Mouse (Mus musculus) limb, embryonic 11.5 days (tissue): ENCODE results near the gene Guca2a. TPM values are rescaled to one million over a fixed set of nuclear protein-coding genes. Genes with fewer than 3 reads are reported as not detected.

Experiments used
- ATAC-seq: fragments of 200-750 bp; cut with Nextera tagmentation; 2 replicates; pipeline ENCODE4 v1.8.0; 2017; ENCODE audit warnings: low read depth; ENCODE audit not compliant: insufficient number of reproducible peaks, low FRiP score, low TSS enrichment
- DNase-seq: peaks from one replicate; pipeline ENCODE4 v3.0.0-alpha.2; 2015; ENCODE audit warnings: low spot score
- H3K27ac ChIP-seq: fragments of 300-500 bp; sonication (generic); replicated peaks from 2 replicates; pipeline ENCODE4 v1.5.1; 2014; ENCODE audit warnings: low read depth, mild to moderate bottlenecking, low read length
- H3K27me3 ChIP-seq: fragments of 300-500 bp; sonication (generic); 2 replicates; pipeline ENCODE4 v1.6.1; 2014; ENCODE audit warnings: mild to moderate bottlenecking, low read length, mixed read lengths; ENCODE audit not compliant: control insufficient read depth, insufficient read depth
- H3K36me3 ChIP-seq: fragments of 300-500 bp; sonication (generic); 2 replicates; pipeline ENCODE4 v1.6.1; 2014; ENCODE audit warnings: mild to moderate bottlenecking, low read length, moderate library complexity, mixed read lengths; ENCODE audit not compliant: control insufficient read depth, insufficient read depth
- H3K4me1 ChIP-seq: fragments of 300-500 bp; sonication (generic); 2 replicates; pipeline ENCODE4 v1.6.1; 2014; ENCODE audit warnings: low read length, mixed read lengths; ENCODE audit not compliant: control insufficient read depth, insufficient read depth
- H3K4me2 ChIP-seq: fragments of 300-500 bp; sonication (generic); 2 replicates; pipeline ENCODE4 v1.6.1; 2014; ENCODE audit warnings: low read depth, mild to moderate bottlenecking, moderate library complexity; ENCODE audit not compliant: severe bottlenecking
- H3K4me3 ChIP-seq: fragments of 300-500 bp; sonication (generic); 2 replicates; pipeline ENCODE4 v1.5.1; 2014; ENCODE audit warnings: low read depth, low read length
- H3K9ac ChIP-seq: fragments of 300-500 bp; sonication (generic); 2 replicates; pipeline ENCODE4 v1.6.1; 2014; ENCODE audit warnings: mild to moderate bottlenecking, low read length
- H3K9me3 ChIP-seq: fragments of 300-500 bp; sonication (generic); 2 replicates; pipeline ENCODE4 v1.6.1; 2016; ENCODE audit warnings: low read length; ENCODE audit not compliant: control insufficient read depth
- WGBS: fragments of 180-500 bp; shearing (Covaris S2); extraction: QIAGEN DNeasy Blood & Tissue Kit; methylation state at CpG from one replicate; pipeline ENCODE4 v1.1.7; 2014; 5-methylcytosine and 5-hydroxymethylcytosine counted together
- polyA plus RNA-seq: library from polyadenylated mRNA; unstranded; fragments of >200 nt; fragmentation: Nextera tagmentation; extraction: Ambion mirVana; gene quantifications from 2 replicates; pipeline ENCODE4 v1.2.1, GENCODE M21; 2014

The Guca2a gene
- polyA plus RNA-seq, 1 experiment from 2014 or later, result not detected

DNA sequence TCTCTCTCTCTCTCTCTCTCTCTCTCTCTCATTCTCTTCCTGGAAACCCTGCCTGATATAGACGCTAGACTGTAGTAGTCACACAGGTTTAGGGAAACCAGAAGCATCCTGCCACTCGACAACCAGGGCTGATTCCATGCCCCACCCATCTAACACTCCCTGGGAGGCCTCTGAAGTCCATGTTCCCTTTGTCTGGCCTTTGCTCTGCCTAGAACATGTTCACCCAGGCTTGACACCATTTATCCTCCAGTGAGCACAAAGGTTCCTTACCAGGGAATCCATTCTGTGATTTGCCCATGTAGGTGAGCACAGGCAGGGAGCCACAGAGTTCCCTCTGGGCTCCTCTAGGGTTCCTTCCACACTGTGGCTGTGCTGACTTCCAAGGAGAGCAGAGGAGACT, 20.7 kb downstream of the Guca2a start:
- H3K27me3 ChIP-seq, result no peaks in the 10 kb centered on the region
- H3K9ac ChIP-seq, result no peak overlapping the region
- DNase-seq, result no peak
- ATAC-seq, result no peak
- no peak overlapping the region for H3K4me3 ChIP-seq
- H3K4me1 ChIP-seq, result no peaks in the 10 kb centered on the region
- no peak overlapping the region for H3K27ac ChIP-seq
- no peak overlapping the region for H3K4me2 ChIP-seq
- H3K36me3 ChIP-seq, result no peaks in the 10 kb centered on the region
- WGBS, result 67% methylated on average over 1 of the region's 2 CpGs
- H3K9me3 ChIP-seq, result 0 out of 2 replicates have a peak, but pooled peaks cover 3% of the 10 kb centered on the region

DNA sequence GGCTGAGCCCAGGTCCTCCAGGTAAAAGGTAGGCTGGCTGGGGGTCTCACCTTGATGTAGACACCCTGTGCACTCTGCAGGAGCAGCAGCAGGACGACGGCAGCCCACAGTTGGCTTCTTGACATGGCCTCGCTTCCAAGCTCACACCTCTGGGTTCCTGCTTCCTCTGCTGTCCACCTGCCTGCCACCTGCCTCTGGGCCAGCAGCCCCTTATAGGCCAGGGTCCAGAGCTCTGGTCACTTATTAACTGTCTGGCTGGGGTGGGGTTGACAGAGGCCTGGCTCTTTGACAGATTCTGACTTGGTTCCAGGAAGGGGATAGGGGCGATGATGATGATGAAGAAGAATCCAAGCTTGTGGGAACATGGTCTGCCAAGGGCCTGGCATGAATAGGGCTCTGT, 21.2 kb downstream of the Guca2a start, which contains the start of gene Guca2b:
Gene Guca2b (minus strand): TSS at position 224 of the 400 bp plus-strand sequence.
- no peak within 1 kb of the TSS for H3K27ac ChIP-seq
- H3K27me3 ChIP-seq, result no peaks in the 10 kb centered on the region
- no peaks in the 10 kb centered on the region for H3K36me3 ChIP-seq
- no peak within 1 kb of the TSS for H3K4me3 ChIP-seq
- no peaks in the 10 kb centered on the region for H3K9me3 ChIP-seq
- DNase-seq (no peak), ATAC-seq (no peak)
- H3K4me1 ChIP-seq, result no peaks in the 10 kb centered on the region
- H3K4me2 ChIP-seq, result no peak within 1 kb of the TSS
- H3K9ac ChIP-seq, result no peak within 1 kb of the TSS
- WGBS, result 88% methylated on average over 4 of the region's 4 CpGs

DNA sequence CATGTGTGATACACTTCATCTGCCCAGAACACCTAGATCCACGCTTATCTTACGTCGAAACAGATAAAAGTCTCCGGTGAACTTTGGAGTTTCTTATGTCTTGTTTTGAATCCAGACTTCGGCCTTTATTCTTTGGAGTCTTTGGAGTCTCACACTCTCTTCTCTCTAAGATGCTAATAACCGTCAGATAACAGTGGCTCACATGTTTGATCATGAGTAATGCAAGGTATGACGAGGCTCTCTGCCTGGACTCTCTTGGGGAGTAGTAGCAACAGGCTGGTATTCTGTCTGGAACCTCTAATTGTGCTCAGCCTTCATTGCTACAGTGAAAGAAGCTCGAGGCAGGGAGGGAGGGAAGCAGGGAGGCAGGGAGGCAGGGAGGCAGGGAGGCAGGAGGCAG, 22.5 kb downstream of the Guca2a start:
- H3K4me3 ChIP-seq, result no peak overlapping the region
- ATAC-seq, result no peak
- WGBS, result 79% methylated on average over 8 of the region's 8 CpGs

DNA sequence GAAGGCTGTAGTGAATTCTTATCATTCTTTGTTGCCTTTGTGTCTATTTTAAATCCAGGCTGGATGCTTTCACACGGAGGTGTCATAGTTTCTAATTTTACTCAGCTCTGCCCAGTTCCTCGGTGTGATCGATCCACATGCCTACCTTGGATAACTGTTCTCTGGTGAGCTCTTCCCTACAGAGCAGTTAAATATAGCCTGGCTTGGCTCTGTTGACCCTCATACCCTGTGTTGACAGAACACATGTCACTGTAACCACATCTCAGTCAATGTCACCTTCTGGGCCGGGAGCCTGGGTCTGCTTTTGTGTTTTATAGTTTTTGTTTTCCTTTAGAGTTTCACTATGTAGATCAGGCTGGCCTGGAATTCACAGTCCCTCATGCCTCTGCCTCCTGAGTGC, 24.6 kb downstream of the Guca2a start:
- H3K4me1 ChIP-seq, result no peaks in the 10 kb centered on the region
- H3K4me3 ChIP-seq, result no peak overlapping the region
- ATAC-seq (no peak), DNase-seq (no peak)
- no peaks in the 10 kb centered on the region for H3K9me3 ChIP-seq
- H3K36me3 ChIP-seq, result no peaks in the 10 kb centered on the region
- H3K27ac ChIP-seq, result no peak overlapping the region
- H3K4me2 ChIP-seq, result no peak overlapping the region
- no peaks in the 10 kb centered on the region for H3K27me3 ChIP-seq
- no peak overlapping the region for H3K9ac ChIP-seq
- WGBS, result 88% methylated on average over 4 of the region's 4 CpGs

More for the DNA sequence above, 22.5 kb downstream of the Guca2a start:
- DNase-seq, result no peak
- H3K4me2 ChIP-seq, result no peak overlapping the region
- no peak overlapping the region for H3K9ac ChIP-seq
- H3K27ac ChIP-seq, result no peak overlapping the region
- H3K36me3 ChIP-seq, result no peaks in the 10 kb centered on the region
- H3K27me3 ChIP-seq, result no peaks in the 10 kb centered on the region
- no peaks in the 10 kb centered on the region for H3K9me3 ChIP-seq
- no peaks in the 10 kb centered on the region for H3K4me1 ChIP-seq

DNA sequence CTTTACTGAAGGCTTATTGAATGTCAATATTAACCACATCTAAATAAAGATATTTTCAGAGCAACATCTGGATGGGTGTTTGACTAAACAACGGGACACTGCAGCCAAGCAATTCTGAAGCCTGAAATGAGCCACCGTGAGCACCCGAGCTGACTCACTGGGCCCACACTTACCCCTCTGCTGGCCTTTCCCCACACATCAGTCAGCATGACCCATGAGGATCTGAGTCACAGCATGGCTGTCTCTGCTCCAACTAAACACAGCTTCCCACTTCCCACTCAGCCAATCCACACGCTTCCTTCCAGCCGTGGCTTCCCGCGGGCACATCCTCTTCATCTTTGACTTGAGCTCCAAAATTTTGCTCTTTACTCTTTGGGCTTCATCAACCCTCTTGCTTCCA, 25.5 kb downstream of the Guca2a start:
- ATAC-seq (no peak), DNase-seq (no peak)
- Histone ChIP-seq H3K9ac (no peak overlapping the region), H3K27ac (no peak overlapping the region), H3K27me3 (no peaks in the 10 kb centered on the region), H3K4me2 (no peak overlapping the region), H3K9me3 (no peaks in the 10 kb centered on the region), H3K4me3 (no peak overlapping the region), H3K4me1 (no peaks in the 10 kb centered on the region), H3K36me3 (no peaks in the 10 kb centered on the region)
- WGBS, result 91% methylated on average over 7 of the region's 7 CpGs

DNA sequence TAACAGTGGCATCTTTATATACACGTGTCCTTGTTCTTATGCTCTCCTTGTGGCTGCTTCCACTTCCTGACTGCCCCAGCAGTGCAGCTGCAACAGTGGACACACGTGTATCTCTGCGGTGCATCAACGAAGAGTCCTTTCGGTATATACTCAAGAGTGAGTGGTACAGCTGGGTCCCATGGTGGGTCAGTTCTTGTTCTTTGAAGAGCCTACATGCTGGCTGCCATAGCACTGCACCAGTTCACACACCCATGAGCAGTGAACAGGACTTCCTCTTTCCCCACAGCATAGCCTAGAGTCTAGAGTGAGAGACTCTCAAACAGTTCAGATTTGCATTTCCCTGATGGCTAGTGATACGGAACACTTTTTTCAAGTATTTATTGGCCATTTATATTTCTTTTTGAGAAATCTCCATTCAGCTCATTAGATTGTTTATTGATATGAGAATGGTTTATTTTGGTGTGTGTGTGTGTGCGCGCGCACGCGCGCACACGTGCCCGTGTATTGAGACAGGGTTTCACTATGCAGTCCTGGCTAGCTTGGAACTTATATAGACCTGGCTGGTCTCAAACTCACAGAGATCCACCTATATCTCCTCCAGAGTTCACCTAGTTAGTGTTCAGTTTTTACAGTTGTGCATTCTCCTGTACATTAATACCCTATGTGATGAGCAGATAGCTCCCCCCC, 26.0 kb downstream of the Guca2a start:
- 93% methylated on average over 14 of the region's 14 CpGs for WGBS

DNA sequence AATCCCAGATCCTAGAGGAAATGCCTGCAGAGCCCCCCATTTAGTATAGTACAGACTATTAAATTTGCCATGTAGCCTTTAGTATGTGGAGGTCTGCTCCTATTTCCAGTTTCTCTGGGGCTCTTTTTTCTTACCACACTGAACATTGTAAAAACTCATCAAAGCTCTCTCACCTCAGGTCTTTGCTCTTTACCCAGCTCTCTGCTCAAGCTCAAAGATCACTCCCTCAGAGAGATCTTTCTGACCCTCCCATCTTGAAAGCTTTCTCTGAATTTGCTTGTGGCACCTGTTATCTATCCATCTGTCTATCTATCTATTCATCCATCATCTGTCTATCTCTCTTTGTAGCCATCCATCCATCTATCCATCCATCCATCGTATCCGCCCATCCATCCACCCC, 27.7 kb downstream of the Guca2a start:
- no peak for DNase-seq
- Histone ChIP-seq H3K4me2 (no peak overlapping the region), H3K4me1 (no peaks in the 10 kb centered on the region), H3K9me3 (no peaks in the 10 kb centered on the region), H3K27me3 (no peaks in the 10 kb centered on the region), H3K9ac (no peak overlapping the region), H3K36me3 (no peaks in the 10 kb centered on the region), H3K4me3 (no peak overlapping the region), H3K27ac (no peak overlapping the region)
- WGBS, result 94% methylated on average over 2 of the region's 2 CpGs
- no peak for ATAC-seq

More for the DNA sequence above, 26.0 kb downstream of the Guca2a start:
- no peak for ATAC-seq
- no peak for DNase-seq
- Histone ChIP-seq H3K4me1 (no peaks in the 10 kb centered on the region), H3K4me2 (no peak overlapping the region), H3K9ac (no peak overlapping the region), H3K9me3 (no peaks in the 10 kb centered on the region), H3K27ac (no peak overlapping the region), H3K27me3 (no peaks in the 10 kb centered on the region), H3K36me3 (no peaks in the 10 kb centered on the region), H3K4me3 (no peak overlapping the region)

DNA sequence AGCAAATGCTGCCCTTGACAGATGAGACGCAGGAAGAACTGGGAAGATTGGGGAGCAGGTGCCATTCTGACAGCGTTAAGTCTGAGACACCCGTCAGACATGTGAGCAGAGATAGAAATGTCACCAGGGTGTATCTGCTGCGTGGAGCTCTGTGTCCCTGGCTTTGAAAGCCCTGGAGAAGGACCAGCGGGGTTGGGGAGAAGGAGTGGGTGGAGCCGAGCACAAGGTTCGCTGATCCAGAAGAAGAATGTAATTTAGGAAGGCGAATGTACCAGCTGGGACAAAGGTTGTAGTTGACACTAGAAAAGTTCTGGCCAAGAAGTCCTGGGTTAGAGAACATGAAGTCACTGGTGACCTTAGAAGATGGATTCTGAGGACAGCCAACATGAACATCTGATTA, 28.6 kb downstream of the Guca2a start:
- 60% methylated on average over 8 of the region's 8 CpGs for WGBS
- no peaks in the 10 kb centered on the region for H3K4me1 ChIP-seq
- H3K4me3 ChIP-seq, result no peak overlapping the region
- H3K9ac ChIP-seq, result no peak overlapping the region
- no peak overlapping the region for H3K27ac ChIP-seq
- no peaks in the 10 kb centered on the region for H3K9me3 ChIP-seq
- DNase-seq (no peak), ATAC-seq (no peak)
- H3K36me3 ChIP-seq, result no peaks in the 10 kb centered on the region
- H3K27me3 ChIP-seq, result no peaks in the 10 kb centered on the region
- H3K4me2 ChIP-seq, result no peak overlapping the region

DNA sequence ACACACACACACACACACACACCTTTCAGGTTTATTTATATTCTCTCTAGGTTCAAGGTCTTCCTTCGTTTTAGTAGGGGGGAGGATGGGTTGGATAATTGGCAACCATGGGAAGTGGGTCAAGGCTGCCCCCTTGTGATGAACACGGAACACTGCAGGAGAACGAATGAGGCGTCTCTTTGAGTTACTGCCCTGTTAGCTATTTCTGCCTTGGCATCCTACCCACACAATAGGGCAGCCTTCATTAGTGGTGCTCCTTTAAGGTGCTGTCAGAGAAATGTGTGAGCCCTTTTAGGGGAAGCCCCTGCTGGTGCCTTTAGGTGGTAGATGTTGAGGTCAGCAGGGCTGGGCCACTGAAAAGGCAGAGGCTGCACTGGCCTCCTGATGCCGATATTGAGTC, 29.9 kb downstream of the Guca2a start:
- DNase-seq, result peak; percentile 64
- H3K4me2 ChIP-seq, result no peak overlapping the region
- H3K27ac ChIP-seq, result no peak overlapping the region
- H3K36me3 ChIP-seq, result no peaks in the 10 kb centered on the region
- H3K9ac ChIP-seq, result no peak overlapping the region
- no peaks in the 10 kb centered on the region for H3K9me3 ChIP-seq
- H3K27me3 ChIP-seq, result no peaks in the 10 kb centered on the region
- no peak overlapping the region for H3K4me3 ChIP-seq
- 28% methylated on average over 5 of the region's 5 CpGs for WGBS
- ATAC-seq, result no peak
- H3K4me1 ChIP-seq, result no peaks in the 10 kb centered on the region
